27 mouse cellular contexts compared by ENCODE assay signal in genomic region chr15:11746754-11747153, GRCm38 (mm10).
A peak's percentile ranks its signal among the peaks of the same experiment; 100 is the strongest.
DNase-seq lines count a peak whose midpoint lies in the region; ATAC-seq and TF ChIP-seq lines count a peak whose summit lies in the region.
"Had no signal": no experiment of that assay in that cellular context is flagged by ENCODE, and none has a peak within 500 bp of the region (broad histone marks: within the 10 kb centered on the region; RNA-seq: fewer than 3 reads in every experiment).

No protein-coding gene starts in this region.

- peak; percentile 87 for TF ChIP-seq EP300 in lung, postnatal 0 days (IDR thresholded peaks at IDR 0.05)

- H3K9me3 ChIP-seq in heart, embryonic 13.5 days: no peaks in the 10 kb centered on the region; the same call in 1 of the 2 replicates
- no peaks in the 10 kb centered on the region for H3K9me3 ChIP-seq in lung, postnatal 0 days (ENCODE audit: low read length)
- H3K9me3 ChIP-seq: embryonic facial prominence, embryonic 10.5 days; embryonic facial prominence, embryonic 13.5 days; forebrain, embryonic 12.5 days; forebrain, embryonic 15.5 days; heart, embryonic 15.5 days; hindbrain, embryonic 12.5 days; hindbrain, embryonic 15.5 days had no signal

- H3K9ac ChIP-seq in heart, embryonic 13.5 days: no peak overlapping the region
- no peak overlapping the region for H3K9ac ChIP-seq in lung, postnatal 0 days (replicated peaks; ENCODE audit: low read depth)
- H3K9ac ChIP-seq: embryonic facial prominence, embryonic 13.5 days; forebrain, embryonic 12.5 days; forebrain, embryonic 15.5 days; heart, embryonic 15.5 days; hindbrain, embryonic 12.5 days; hindbrain, embryonic 15.5 days had no signal

- no peaks in the 10 kb centered on the region for H3K36me3 ChIP-seq in heart, embryonic 13.5 days
- no peaks in the 10 kb centered on the region for H3K36me3 ChIP-seq in lung, postnatal 0 days (ENCODE audit: insufficient read depth, low read length)
- H3K36me3 ChIP-seq: embryonic facial prominence, embryonic 10.5 days; embryonic facial prominence, embryonic 13.5 days; forebrain, embryonic 12.5 days; forebrain, embryonic 15.5 days; heart, embryonic 15.5 days; hindbrain, embryonic 12.5 days; hindbrain, embryonic 15.5 days had no signal

- intact Hi-C loops in heart, postnatal 36 days (cut with DNase I): no loop called here
- intact Hi-C loops in heart, postnatal 14 days (cut with DNase I): no loop called here

- TF ChIP-seq POLR2A in lung, adult 2 months (IDR thresholded peaks at IDR 0.05; ENCODE audit: borderline replicate concordance, extremely low read depth, low read depth, low read length): no peak

- no peak for ATAC-seq in heart, embryonic 13.5 days (ENCODE audit: extremely low read depth, insufficient number of reproducible peaks, low FRiP score, low TSS enrichment)
- ATAC-seq in lung, postnatal 0 days: no peak
- ATAC-seq: CD4-positive, CD25-positive, alpha-beta regulatory T cell, adult 4 months; forebrain, embryonic 15.5 days; intestine, postnatal 0 days had no signal

- H3K4me1 ChIP-seq in heart, embryonic 13.5 days: peaks cover 29% of the 10 kb centered on the region
- H3K4me1 ChIP-seq in lung, postnatal 0 days (ENCODE audit: insufficient read depth, low read depth, low read length): no peaks in the 10 kb centered on the region; the same call in 1 of the 2 replicates
- H3K4me1 ChIP-seq in lung, adult 2 months (ENCODE audit: control insufficient read depth, insufficient read depth, low read length): peaks cover 8% of the 10 kb centered on the region

- DNase-seq in heart, adult 8-10 months (ENCODE audit: low spot score): peak; percentile 54
- DNase-seq in heart, postnatal 36 days: no peak
- DNase-seq in heart, postnatal 14 days: no peak
- DNase-seq in lung, postnatal 0 days (ENCODE audit: low spot score): peak; percentile 35
- no peak for DNase-seq in lung, adult 2 months
- peak; percentile 2 for DNase-seq in skeletal muscle tissue, adult 2 months (ENCODE audit: low read depth, low spot score)
- no peak for DNase-seq in gastrocnemius, adult 18-20 months (ENCODE audit: low spot score)
- DNase-seq: adrenal gland, adult 2 months; adrenal gland, postnatal 14 days; cerebellum, adult 11-12 months; cerebellum, adult 8-10 months; cerebellum, postnatal 10 days; cerebellum, postnatal 36 days; embryo, embryonic 11 days; gastrocnemius, postnatal 10 days; gastrocnemius, postnatal 36 days had no signal

- no peaks in the 10 kb centered on the region for H3K27me3 ChIP-seq in heart, embryonic 13.5 days (replicated peaks)
- H3K27me3 ChIP-seq in lung, postnatal 0 days (replicated peaks; ENCODE audit: insufficient read depth, low read length): no peaks in the 10 kb centered on the region
- H3K27me3 ChIP-seq: embryonic facial prominence, embryonic 13.5 days; forebrain, embryonic 15.5 days; heart, embryonic 15.5 days; hindbrain, embryonic 12.5 days; hindbrain, embryonic 15.5 days had no signal

- H3K27ac ChIP-seq in heart, embryonic 13.5 days (replicated peaks): peak overlapping the region; percentile 86; the same call in 1 of the 2 replicates
- no peak overlapping the region for H3K27ac ChIP-seq in lung, postnatal 0 days (ENCODE audit: low read length)
- H3K27ac ChIP-seq: embryonic facial prominence, embryonic 10.5 days; embryonic facial prominence, embryonic 13.5 days; forebrain, embryonic 12.5 days; forebrain, embryonic 15.5 days; hindbrain, embryonic 12.5 days; hindbrain, embryonic 15.5 days had no signal

- H3K4me3 ChIP-seq in heart, embryonic 13.5 days: no peak overlapping the region
- H3K4me3 ChIP-seq in lung, postnatal 0 days (ENCODE audit: low read depth, low read length): no peak overlapping the region
- H3K4me3 ChIP-seq in lung, adult 2 months (replicated peaks; ENCODE audit: extremely low read depth, low read depth, low read length): no peak overlapping the region
- H3K4me3 ChIP-seq: embryonic facial prominence, embryonic 10.5 days; embryonic facial prominence, embryonic 13.5 days; erythroblast, embryonic 14.5 days; forebrain, embryonic 12.5 days; forebrain, embryonic 15.5 days; heart, embryonic 15.5 days; hindbrain, embryonic 12.5 days; hindbrain, embryonic 15.5 days had no signal

- 62% methylated on average over 1 of the region's 1 CpGs for WGBS in heart, embryonic 13.5 days
- whole genome bisulfite sequencing in lung, postnatal 0 days: 74% methylated on average over 1 of the region's 1 CpGs
- WGBS in lung, adult 2 months: 75% methylated on average over 1 of the region's 1 CpGs

- H3K4me2 ChIP-seq in heart, embryonic 13.5 days: no peak overlapping the region
- H3K4me2 ChIP-seq in lung, postnatal 0 days (replicated peaks; ENCODE audit: low read depth, low read length): no peak overlapping the region
- H3K4me2 ChIP-seq: embryonic facial prominence, embryonic 13.5 days; forebrain, embryonic 12.5 days; forebrain, embryonic 15.5 days; heart, embryonic 15.5 days; hindbrain, embryonic 12.5 days; hindbrain, embryonic 15.5 days had no signal

- no peak for TF ChIP-seq CTCF in lung, postnatal 0 days (IDR thresholded peaks at IDR 0.05)
- no peak for TF ChIP-seq CTCF in lung, adult 2 months (IDR thresholded peaks at IDR 0.05; ENCODE audit: insufficient read depth, low read length)

Comparison
In these comparisons a context has a peak if more than half of its experiments do, and no peak if none do; other contexts are left out.
1. DNase-seq: peak in heart, adult 8-10 months (single experiment), lung, postnatal 0 days (single experiment) and skeletal muscle tissue, adult 2 months (single experiment); none in heart, postnatal 36 days (0 of 2), heart, postnatal 14 days (0 of 2), lung, adult 2 months (single experiment) and gastrocnemius, adult 18-20 months (single experiment).